27 mouse cellular contexts compared by ENCODE assay signal in genomic region chr6:127635462-127636189, GRCm38 (mm10).
DNase-seq lines count a peak whose midpoint lies in the region; ATAC-seq and TF ChIP-seq lines count a peak whose summit lies in the region.
"Had no signal": no experiment of that assay in that cellular context is flagged by ENCODE, and none has a peak within 500 bp of the region (broad histone marks: within the 10 kb centered on the region; RNA-seq: fewer than 3 reads in every experiment).

No protein-coding gene starts in this region.

- no peak overlapping the region for H3K4me2 ChIP-seq in forebrain, postnatal 0 days (ENCODE audit: low read depth)
- H3K4me2 ChIP-seq in forebrain, embryonic 14.5 days (ENCODE audit: low read length): no peak overlapping the region
- no peak overlapping the region for H3K4me2 ChIP-seq in neural tube, embryonic 13.5 days
- no peak overlapping the region for H3K4me2 ChIP-seq in hindbrain, embryonic 16.5 days (ENCODE audit: low read length)
- H3K4me2 ChIP-seq: heart, embryonic 15.5 days; limb, embryonic 15.5 days; liver, embryonic 13.5 days; midbrain, embryonic 13.5 days had no signal

- H3K27ac ChIP-seq in forebrain, postnatal 0 days (ENCODE audit: low read depth, low read length): no peak overlapping the region
- H3K27ac ChIP-seq in forebrain, embryonic 14.5 days (ENCODE audit: low read depth, low read length): no peak overlapping the region
- H3K27ac ChIP-seq in neural tube, embryonic 13.5 days (replicated peaks): peak overlapping the region; percentile 4; the same call in 1 of the 2 replicates
- H3K27ac ChIP-seq in hindbrain, embryonic 16.5 days (ENCODE audit: low read depth, low read length): no peak overlapping the region
- H3K27ac ChIP-seq: heart, embryonic 10.5 days; heart, embryonic 15.5 days; limb, embryonic 10.5 days; limb, embryonic 15.5 days; liver, embryonic 13.5 days; midbrain, embryonic 13.5 days had no signal

- H3K4me3 ChIP-seq in forebrain, postnatal 0 days (ENCODE audit: low read depth, low read length): no peak overlapping the region
- no peak overlapping the region for H3K4me3 ChIP-seq in forebrain, embryonic 14.5 days (ENCODE audit: low read depth, low read length)
- no peak overlapping the region for H3K4me3 ChIP-seq in neural tube, embryonic 13.5 days
- H3K4me3 ChIP-seq in hindbrain, embryonic 16.5 days (ENCODE audit: low read length): no peak overlapping the region
- H3K4me3 ChIP-seq: heart, embryonic 10.5 days; heart, embryonic 15.5 days; limb, embryonic 10.5 days; limb, embryonic 15.5 days; liver, embryonic 13.5 days; midbrain, embryonic 13.5 days had no signal

- H3K27me3 ChIP-seq in forebrain, postnatal 0 days (ENCODE audit: insufficient read depth, low read length): no peaks in the 10 kb centered on the region
- no peaks in the 10 kb centered on the region for H3K27me3 ChIP-seq in forebrain, embryonic 14.5 days (replicated peaks; ENCODE audit: control insufficient read depth, insufficient read depth, low read length)
- no peaks in the 10 kb centered on the region for H3K27me3 ChIP-seq in neural tube, embryonic 13.5 days
- H3K27me3 ChIP-seq in hindbrain, embryonic 16.5 days (replicated peaks; ENCODE audit: control insufficient read depth, insufficient read depth, low read length): no peaks in the 10 kb centered on the region
- H3K27me3 ChIP-seq: heart, embryonic 15.5 days; limb, embryonic 15.5 days; liver, embryonic 13.5 days; midbrain, embryonic 13.5 days had no signal

- H3K9me3 ChIP-seq in forebrain, postnatal 0 days (ENCODE audit: low read length): no peaks in the 10 kb centered on the region
- no peaks in the 10 kb centered on the region for H3K9me3 ChIP-seq in forebrain, embryonic 14.5 days (replicated peaks; ENCODE audit: control insufficient read depth, low read length)
- H3K9me3 ChIP-seq in neural tube, embryonic 13.5 days: no peaks in the 10 kb centered on the region
- H3K9me3 ChIP-seq in hindbrain, embryonic 16.5 days (ENCODE audit: control insufficient read depth, low read length): no peaks in the 10 kb centered on the region
- H3K9me3 ChIP-seq: heart, embryonic 10.5 days; heart, embryonic 15.5 days; limb, embryonic 10.5 days; limb, embryonic 15.5 days; liver, embryonic 13.5 days; midbrain, embryonic 13.5 days had no signal

- ATAC-seq in forebrain, postnatal 0 days: 0 out of 2 replicates have a peak, but pooled peaks have one; percentile 10
- no peak for ATAC-seq in forebrain, embryonic 14.5 days
- peak; percentile 19; the same call in 1 of the 2 replicates for ATAC-seq in neural tube, embryonic 13.5 days (ENCODE audit: low read depth)
- 0 out of 2 replicates have a peak, but pooled peaks have one; percentile 59 for ATAC-seq in hindbrain, embryonic 16.5 days
- ATAC-seq: intestine, postnatal 0 days; midbrain, embryonic 13.5 days had no signal

- 29% methylated on average over 9 of the region's 9 CpGs for WGBS in forebrain, postnatal 0 days
- 32% methylated on average over 9 of the region's 9 CpGs for WGBS in forebrain, embryonic 14.5 days
- WGBS in neural tube, embryonic 13.5 days: 27% methylated on average over 9 of the region's 9 CpGs
- 38% methylated on average over 9 of the region's 9 CpGs for WGBS in hindbrain, embryonic 16.5 days

- no peaks in the 10 kb centered on the region for H3K4me1 ChIP-seq in forebrain, postnatal 0 days (ENCODE audit: insufficient read depth)
- H3K4me1 ChIP-seq in forebrain, embryonic 14.5 days (ENCODE audit: control insufficient read depth, insufficient read depth, low read length): no peaks in the 10 kb centered on the region
- peaks cover 12% of the 10 kb centered on the region for H3K4me1 ChIP-seq in neural tube, embryonic 13.5 days (replicated peaks)
- H3K4me1 ChIP-seq in hindbrain, embryonic 16.5 days (ENCODE audit: control insufficient read depth, insufficient read depth, low read depth, low read length): no peaks in the 10 kb centered on the region
- H3K4me1 ChIP-seq: limb, embryonic 10.5 days; limb, embryonic 15.5 days; liver, embryonic 13.5 days had no signal

- no peak for TF ChIP-seq CTCF in forebrain, postnatal 0 days (IDR thresholded peaks at IDR 0.05; ENCODE audit: low read depth)

- no peak overlapping the region for H3K9ac ChIP-seq in forebrain, postnatal 0 days
- H3K9ac ChIP-seq in forebrain, embryonic 14.5 days (ENCODE audit: low read length): no peak overlapping the region
- H3K9ac ChIP-seq in neural tube, embryonic 13.5 days: no peak overlapping the region
- H3K9ac ChIP-seq in hindbrain, embryonic 16.5 days (ENCODE audit: low read depth, low read length): no peak overlapping the region
- H3K9ac ChIP-seq: heart, embryonic 15.5 days; limb, embryonic 15.5 days; liver, embryonic 13.5 days; midbrain, embryonic 13.5 days had no signal

- no peaks in the 10 kb centered on the region for H3K36me3 ChIP-seq in forebrain, postnatal 0 days (ENCODE audit: insufficient read depth)
- no peaks in the 10 kb centered on the region for H3K36me3 ChIP-seq in forebrain, embryonic 14.5 days (ENCODE audit: control insufficient read depth, insufficient read depth, low read length)
- H3K36me3 ChIP-seq in neural tube, embryonic 13.5 days: no peaks in the 10 kb centered on the region
- no peaks in the 10 kb centered on the region for H3K36me3 ChIP-seq in hindbrain, embryonic 16.5 days (ENCODE audit: control insufficient read depth, insufficient read depth, low read length)
- H3K36me3 ChIP-seq: heart, embryonic 10.5 days; heart, embryonic 15.5 days; limb, embryonic 10.5 days; limb, embryonic 15.5 days; liver, embryonic 13.5 days; midbrain, embryonic 13.5 days had no signal

- DNase-seq in forebrain, postnatal 0 days: no peak
- no peak for DNase-seq in forebrain, embryonic 14.5 days (ENCODE audit: low spot score)
- no peak for DNase-seq in neural tube, embryonic 10.5 days (ENCODE audit: extremely low spot score, low spot score)
- peak; percentile 43 for DNase-seq in retina, postnatal 1 day
- no peak for DNase-seq in spleen, postnatal 14 days (ENCODE audit: low spot score in 2 of 2)
- no peak for DNase-seq in layer of hippocampus, adult 11-12 months (ENCODE audit: low spot score)
- DNase-seq: adrenal gland, postnatal 36 days; cerebellum, adult 2 months; cerebellum, postnatal 36 days; gastrocnemius, postnatal 25 days; heart, adult 11 months; kidney, adult 9 months; kidney, postnatal 10 days; layer of hippocampus, adult 9-11 months; liver, embryonic 13.5 days; lung, adult 18-20 months; right cerebral cortex, postnatal 4 days; thymus, adult 2 months; thymus, postnatal 36 days had no signal
